Mouse (Mus musculus): ENCODE data around the gene Klhdc8b. TPM values are rescaled to one million over a fixed set of nuclear protein-coding genes. Genes with fewer than 3 reads are reported as not detected.

Klhdc8b gene
- polyA plus RNA-seq, 1 experiment from 2014 or later, result 63.4 TPM

DNA sequence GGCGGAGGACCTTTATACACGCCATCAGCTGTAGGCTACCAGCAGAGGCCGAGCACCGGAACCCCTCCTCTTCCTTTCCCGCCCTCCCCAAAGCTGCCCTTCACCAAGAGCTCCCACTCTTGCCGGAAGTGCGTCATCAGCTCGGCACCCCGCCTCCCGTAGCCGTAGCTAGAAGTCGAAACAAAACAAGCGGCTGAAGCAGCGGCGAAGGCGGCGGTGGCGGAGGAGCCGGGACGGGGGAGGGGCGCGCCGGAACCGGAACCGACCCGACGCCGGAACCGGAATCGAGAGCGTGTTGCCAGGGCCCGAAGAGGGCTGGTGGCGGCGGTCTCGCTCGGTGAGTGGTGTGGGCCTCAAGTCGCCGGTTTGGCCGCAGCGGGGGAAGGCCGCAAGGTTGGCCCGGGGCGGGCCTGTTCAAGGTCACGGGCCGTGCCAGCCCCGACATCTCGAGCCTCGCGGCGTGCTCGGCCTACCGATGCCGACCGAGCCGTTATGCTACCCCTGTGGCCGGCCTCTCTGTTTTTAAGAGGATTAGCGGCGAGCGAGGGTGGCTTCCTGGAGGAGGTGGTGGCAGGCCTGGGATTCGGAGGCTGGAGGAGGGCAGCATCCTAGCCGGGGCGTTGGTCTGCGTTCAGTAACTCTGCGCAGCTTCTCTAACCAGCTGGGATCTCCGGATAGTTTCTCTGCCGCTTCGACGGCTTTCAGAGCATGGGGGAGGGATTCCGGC lies 29.3 kb upstream of the Klhdc8b start, which contains the start of gene Usp19:
Gene Usp19 (plus strand): TSS at position 44 of the 727 bp plus-strand sequence.
- Histone ChIP-seq H3K9me3 (no peaks in the 10 kb centered on the region), H3K4me3 (peak within 1 kb of the TSS; percentile 88), H3K36me3 (peaks cover 73% of the 10 kb centered on the region), H3K27me3 (replicated peaks) (no peaks in the 10 kb centered on the region), H3K27ac (peak within 1 kb of the TSS; percentile 91), H3K4me2 (replicated peaks) (peak within 1 kb of the TSS; percentile 93), H3K9ac (peak within 1 kb of the TSS; percentile 92), H3K4me1 (peaks cover 23% of the 10 kb centered on the region)
- under 1% methylated on average over 69 of the region's 69 CpGs for WGBS
- ATAC-seq (ENCODE audit: low FRiP score, low read depth), result peak; percentile 95

DNA sequence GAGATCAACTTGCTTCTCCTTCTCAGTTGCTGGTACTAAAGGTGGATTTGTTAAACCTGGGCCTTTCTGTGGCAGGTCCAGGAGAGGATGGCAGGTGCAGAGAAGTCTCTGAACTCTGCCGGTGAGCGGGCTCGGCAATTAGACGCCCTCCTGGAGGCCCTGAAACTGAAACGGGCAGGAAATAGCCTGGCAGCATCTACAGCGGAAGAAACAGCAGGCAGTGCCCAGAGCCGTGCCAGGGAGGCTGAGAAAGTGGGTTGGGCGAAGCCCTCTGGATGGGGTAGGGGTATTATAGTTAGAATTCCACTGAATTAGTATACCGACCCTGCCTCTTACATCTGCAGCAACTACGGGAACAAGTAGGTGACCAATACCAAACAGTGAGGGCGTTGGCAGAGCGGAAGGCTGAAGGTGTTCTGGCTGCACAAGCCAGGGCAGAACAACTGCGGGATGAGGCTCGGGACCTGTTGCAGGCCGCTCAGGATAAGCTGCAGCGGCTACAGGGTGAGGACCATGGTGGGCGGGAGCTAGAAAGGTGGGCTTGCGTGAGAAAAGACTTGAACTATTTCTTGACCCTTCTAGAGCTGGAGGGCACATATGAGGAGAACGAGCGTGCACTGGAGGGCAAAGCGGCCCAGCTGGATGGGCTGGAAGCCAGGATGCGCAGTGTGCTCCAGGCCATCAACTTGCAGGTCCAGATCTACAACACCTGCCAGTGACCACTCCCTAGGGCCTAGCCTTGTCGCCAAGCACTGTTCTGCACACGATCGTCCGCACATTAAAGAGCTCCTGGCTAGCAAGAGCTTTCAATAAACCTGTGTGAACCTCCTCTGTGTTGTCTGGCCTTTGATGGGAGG lies 28.5 kb upstream of the Klhdc8b start:
- Histone ChIP-seq H3K27ac (peak overlapping the region; percentile 91), H3K9me3 (no peaks in the 10 kb centered on the region), H3K4me1 (peaks cover 23% of the 10 kb centered on the region), H3K4me3 (peak overlapping the region; percentile 88), H3K9ac (peak overlapping the region; percentile 92), H3K4me2 (replicated peaks) (peak overlapping the region; percentile 93), H3K27me3 (replicated peaks) (no peaks in the 10 kb centered on the region), H3K36me3 (peaks cover 74% of the 10 kb centered on the region)
- peak; percentile 72 for ATAC-seq (ENCODE audit: low FRiP score, low read depth)
- 70% methylated on average over 26 of the region's 26 CpGs for WGBS

DNA sequence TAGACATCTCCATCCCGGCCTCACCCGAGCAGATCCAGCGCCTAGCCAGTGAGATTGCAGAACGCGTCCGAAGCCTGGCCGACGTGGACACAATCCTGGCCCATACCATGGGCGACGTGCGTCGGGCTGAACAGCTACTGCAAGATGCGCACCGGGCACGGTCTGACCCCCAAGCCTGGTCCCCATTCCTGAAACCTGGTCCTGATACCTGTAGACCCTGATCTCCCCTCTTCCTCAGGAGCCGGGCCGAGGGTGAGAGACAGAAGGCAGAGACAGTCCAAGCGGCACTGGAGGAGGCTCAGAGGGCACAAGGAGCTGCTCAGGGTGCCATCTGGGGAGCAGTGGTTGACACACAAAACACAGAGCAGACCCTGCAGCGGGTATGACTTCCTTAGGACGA lies 27.8 kb upstream of the Klhdc8b start:
- Histone ChIP-seq H3K9ac (no peak overlapping the region), H3K36me3 (peaks cover 71% of the 10 kb centered on the region), H3K27me3 (replicated peaks) (no peaks in the 10 kb centered on the region), H3K4me1 (peaks cover 23% of the 10 kb centered on the region), H3K9me3 (no peaks in the 10 kb centered on the region), H3K4me3 (no peak overlapping the region), H3K4me2 (replicated peaks) (no peak overlapping the region), H3K27ac (no peak overlapping the region)
- WGBS, result 96% methylated on average over 20 of the region's 20 CpGs
- no peak for ATAC-seq (ENCODE audit: low FRiP score, low read depth)

DNA sequence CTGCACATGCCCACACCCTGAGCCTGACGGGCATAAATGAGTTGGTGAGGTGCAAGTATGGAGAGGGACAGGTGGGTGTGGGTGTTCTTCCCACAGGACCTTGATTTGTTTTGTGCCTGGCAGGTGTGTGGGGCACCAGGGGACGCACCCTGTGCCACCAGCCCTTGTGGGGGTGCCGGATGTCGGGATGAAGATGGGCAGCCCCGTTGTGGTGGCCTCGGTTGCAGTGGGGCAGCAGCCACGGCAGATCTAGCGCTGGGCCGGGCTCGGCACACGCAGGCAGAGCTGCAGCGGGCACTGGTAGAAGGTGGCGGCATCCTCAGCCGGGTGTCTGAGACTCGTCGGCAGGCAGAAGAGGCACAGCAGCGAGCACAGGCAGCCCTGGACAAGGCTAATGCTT lies 27.0 kb upstream of the Klhdc8b start:
- H3K4me2 ChIP-seq (replicated peaks), result no peak overlapping the region
- H3K27ac ChIP-seq, result no peak overlapping the region
- H3K4me3 ChIP-seq, result no peak overlapping the region
- H3K9me3 ChIP-seq, result no peaks in the 10 kb centered on the region
- no peak overlapping the region for H3K9ac ChIP-seq
- H3K4me1 ChIP-seq, result peaks cover 23% of the 10 kb centered on the region
- no peaks in the 10 kb centered on the region for H3K27me3 ChIP-seq (replicated peaks)
- 95% methylated on average over 17 of the region's 17 CpGs for WGBS
- no peak for ATAC-seq (ENCODE audit: low FRiP score, low read depth)
- H3K36me3 ChIP-seq, result peaks cover 67% of the 10 kb centered on the region

DNA sequence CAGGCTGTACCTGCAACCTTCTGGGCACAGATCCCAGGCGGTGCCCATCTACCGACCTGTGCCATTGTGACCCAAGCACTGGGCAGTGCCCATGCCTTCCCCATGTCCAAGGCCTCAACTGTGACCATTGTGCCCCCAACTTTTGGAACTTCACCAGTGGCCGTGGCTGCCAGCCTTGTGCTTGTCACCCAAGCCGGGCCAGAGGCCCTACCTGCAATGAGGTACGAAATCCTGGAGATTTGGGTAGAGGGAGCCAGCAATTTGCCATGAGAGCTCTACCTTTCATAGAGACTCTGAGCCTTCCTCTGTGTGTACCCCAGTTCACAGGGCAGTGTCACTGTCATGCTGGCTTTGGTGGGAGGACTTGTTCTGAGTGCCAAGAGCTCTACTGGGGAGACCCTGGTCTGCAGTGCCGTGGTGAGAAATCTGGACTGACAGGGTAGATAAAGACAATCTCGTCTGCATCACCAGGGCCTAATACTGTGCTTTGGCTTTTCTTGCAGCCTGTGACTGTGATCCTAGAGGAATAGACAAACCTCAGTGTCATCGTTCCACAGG lies 25.7 kb upstream of the Klhdc8b start:
- no peak overlapping the region for H3K4me3 ChIP-seq
- peaks cover 59% of the 10 kb centered on the region for H3K36me3 ChIP-seq
- no peak for ATAC-seq (ENCODE audit: low FRiP score, low read depth)
- no peaks in the 10 kb centered on the region for H3K9me3 ChIP-seq
- no peak overlapping the region for H3K9ac ChIP-seq
- H3K4me2 ChIP-seq (replicated peaks), result no peak overlapping the region
- peaks cover 18% of the 10 kb centered on the region for H3K4me1 ChIP-seq
- H3K27me3 ChIP-seq (replicated peaks), result no peaks in the 10 kb centered on the region
- H3K27ac ChIP-seq, result no peak overlapping the region
- WGBS, result 92% methylated on average over 8 of the region's 8 CpGs

DNA sequence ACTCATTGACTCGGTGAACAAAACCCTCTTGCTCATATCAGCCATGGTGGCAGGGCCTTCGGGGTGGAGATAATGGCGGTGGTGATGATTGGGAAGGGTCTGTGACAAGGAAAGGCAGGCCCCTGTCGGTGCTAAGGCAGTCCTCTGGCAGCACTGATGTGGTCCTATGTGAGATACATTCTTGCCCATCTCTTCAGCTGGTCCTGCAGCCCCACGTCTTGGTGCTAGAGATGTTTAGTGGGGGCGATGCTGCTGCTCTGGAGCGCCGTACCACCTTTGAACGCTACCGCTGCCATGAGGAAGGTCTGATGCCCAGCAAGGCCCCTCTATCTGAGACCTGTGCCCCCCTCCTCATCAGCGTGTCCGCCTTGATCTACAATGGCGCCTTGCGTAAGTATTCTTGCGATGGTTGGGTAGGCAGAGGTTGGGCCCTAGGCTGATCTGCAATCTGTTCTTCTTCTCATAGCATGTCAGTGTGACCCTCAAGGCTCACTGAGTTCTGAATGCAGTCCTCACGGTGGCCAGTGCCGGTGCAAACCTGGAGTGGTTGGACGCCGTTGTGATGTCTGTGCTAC lies 24.0 kb upstream of the Klhdc8b start:
- ATAC-seq (ENCODE audit: low FRiP score, low read depth), result no peak

DNA sequence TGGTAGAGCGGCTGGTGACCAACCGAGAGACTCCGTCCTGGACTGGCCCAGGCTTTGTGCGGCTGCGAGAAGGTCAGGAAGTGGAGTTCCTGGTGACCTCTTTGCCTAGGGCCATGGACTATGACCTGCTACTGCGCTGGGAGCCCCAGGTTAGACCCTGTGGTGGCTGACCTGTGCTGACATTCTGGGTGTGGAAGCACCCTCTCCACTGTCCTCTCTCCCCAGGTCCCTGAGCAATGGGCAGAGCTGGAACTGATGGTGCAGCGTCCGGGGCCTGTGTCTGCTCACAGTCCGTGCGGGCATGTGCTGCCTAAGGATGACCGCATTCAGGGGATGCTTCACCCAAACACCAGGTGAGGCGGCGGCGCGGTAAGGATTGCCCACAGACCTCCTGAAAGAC lies 22.6 kb upstream of the Klhdc8b start:
- Histone ChIP-seq H3K4me1 (peaks cover 11% of the 10 kb centered on the region), H3K27me3 (replicated peaks) (no peaks in the 10 kb centered on the region), H3K27ac (no peak overlapping the region), H3K4me2 (replicated peaks) (no peak overlapping the region), H3K9me3 (no peaks in the 10 kb centered on the region), H3K36me3 (peaks cover 58% of the 10 kb centered on the region), H3K9ac (no peak overlapping the region), H3K4me3 (no peak overlapping the region)
- no peak for ATAC-seq (ENCODE audit: low FRiP score, low read depth)
- WGBS, result 96% methylated on average over 15 of the region's 15 CpGs

More for the DNA sequence above, 24.0 kb upstream of the Klhdc8b start:
- WGBS, result 93% methylated on average over 19 of the region's 19 CpGs
- H3K4me1 ChIP-seq, result peaks cover 8% of the 10 kb centered on the region
- H3K4me3 ChIP-seq, result no peak overlapping the region
- H3K27me3 ChIP-seq (replicated peaks), result no peaks in the 10 kb centered on the region
- no peaks in the 10 kb centered on the region for H3K9me3 ChIP-seq
- H3K4me2 ChIP-seq (replicated peaks), result no peak overlapping the region
- H3K9ac ChIP-seq, result no peak overlapping the region
- peaks cover 65% of the 10 kb centered on the region for H3K36me3 ChIP-seq
- H3K27ac ChIP-seq, result no peak overlapping the region

DNA sequence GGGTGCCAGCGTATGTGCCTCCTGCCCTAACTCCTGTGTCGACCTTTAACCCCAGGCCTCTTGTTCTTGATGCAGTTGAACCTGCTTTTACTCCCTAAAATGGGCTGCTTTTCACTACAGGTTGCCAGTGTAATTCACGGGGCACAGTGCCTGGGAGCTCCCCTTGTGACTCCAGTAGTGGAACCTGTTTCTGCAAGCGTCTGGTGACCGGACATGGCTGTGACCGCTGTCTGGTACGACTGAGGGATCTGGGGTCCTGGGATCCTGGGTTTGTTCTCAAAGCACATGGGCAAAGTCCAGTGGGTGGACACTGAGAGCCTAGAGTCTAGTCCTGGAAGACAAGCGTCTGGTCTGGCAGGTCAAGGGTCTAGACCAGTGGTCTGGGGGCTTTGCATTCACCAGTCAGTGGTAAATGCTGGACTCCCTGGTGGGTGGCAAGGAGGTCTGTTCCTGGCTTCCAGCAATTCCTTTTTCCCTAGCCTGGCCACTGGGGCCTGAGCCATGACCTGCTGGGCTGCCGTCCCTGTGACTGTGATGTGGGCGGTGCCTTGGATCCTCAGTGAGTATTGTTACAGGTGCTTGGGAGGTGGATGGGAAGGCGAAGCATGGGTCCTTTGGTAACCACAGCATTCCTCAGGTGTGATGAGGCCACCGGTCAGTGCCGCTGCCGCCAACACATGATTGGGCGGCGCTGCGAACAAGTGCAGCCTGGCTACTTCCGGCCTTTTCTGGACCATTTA lies 21.8 kb upstream of the Klhdc8b start:
- no peak for ATAC-seq (ENCODE audit: low FRiP score, low read depth)
- H3K27me3 ChIP-seq (replicated peaks), result no peaks in the 10 kb centered on the region
- 92% methylated on average over 18 of the region's 18 CpGs for WGBS

DNA sequence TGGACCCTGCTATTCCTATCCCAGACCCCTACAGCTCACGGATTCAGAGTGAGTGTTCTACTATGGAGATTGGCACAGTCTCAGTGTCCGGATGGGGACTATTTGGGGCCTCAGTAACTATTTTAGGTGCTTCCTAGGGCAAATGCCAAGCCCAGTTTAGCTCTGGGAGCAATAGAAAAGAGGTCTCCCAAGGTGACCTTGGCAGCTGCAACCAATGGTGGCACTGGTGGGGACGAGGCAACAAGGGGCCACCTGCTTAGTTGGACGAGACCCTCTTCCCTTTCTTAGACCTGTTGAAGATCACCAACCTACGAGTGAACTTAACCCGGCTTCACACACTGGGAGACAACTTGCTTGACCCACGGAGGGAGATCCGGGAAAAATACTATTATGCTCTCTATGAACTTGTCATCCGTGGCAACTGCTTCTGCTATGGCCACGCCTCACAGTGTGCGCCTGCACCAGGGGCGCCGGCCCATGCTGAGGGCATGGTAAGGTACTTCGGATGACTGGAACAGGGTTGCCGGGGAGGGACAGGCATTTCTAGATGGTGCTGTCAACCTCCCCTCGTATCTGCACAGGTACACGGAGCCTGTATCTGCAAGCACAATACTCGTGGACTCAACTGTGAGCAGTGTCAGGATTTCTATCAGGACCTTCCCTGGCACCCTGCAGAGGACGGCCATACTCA lies 20.3 kb upstream of the Klhdc8b start:
- Histone ChIP-seq H3K27me3 (replicated peaks) (no peaks in the 10 kb centered on the region), H3K27ac (no peak overlapping the region), H3K4me1 (peaks cover 16% of the 10 kb centered on the region), H3K4me2 (replicated peaks) (no peak overlapping the region), H3K36me3 (peaks cover 35% of the 10 kb centered on the region), H3K9ac (no peak overlapping the region), H3K4me3 (no peak overlapping the region), H3K9me3 (no peaks in the 10 kb centered on the region)
- no peak for ATAC-seq (ENCODE audit: low FRiP score, low read depth)
- WGBS, result 90% methylated on average over 19 of the region's 19 CpGs

More for the DNA sequence above, 21.8 kb upstream of the Klhdc8b start:
- Histone ChIP-seq H3K36me3 (peaks cover 50% of the 10 kb centered on the region), H3K9ac (no peak overlapping the region), H3K4me3 (no peak overlapping the region), H3K27ac (no peak overlapping the region), H3K9me3 (no peaks in the 10 kb centered on the region), H3K4me2 (replicated peaks) (no peak overlapping the region), H3K4me1 (peaks cover 16% of the 10 kb centered on the region)

DNA sequence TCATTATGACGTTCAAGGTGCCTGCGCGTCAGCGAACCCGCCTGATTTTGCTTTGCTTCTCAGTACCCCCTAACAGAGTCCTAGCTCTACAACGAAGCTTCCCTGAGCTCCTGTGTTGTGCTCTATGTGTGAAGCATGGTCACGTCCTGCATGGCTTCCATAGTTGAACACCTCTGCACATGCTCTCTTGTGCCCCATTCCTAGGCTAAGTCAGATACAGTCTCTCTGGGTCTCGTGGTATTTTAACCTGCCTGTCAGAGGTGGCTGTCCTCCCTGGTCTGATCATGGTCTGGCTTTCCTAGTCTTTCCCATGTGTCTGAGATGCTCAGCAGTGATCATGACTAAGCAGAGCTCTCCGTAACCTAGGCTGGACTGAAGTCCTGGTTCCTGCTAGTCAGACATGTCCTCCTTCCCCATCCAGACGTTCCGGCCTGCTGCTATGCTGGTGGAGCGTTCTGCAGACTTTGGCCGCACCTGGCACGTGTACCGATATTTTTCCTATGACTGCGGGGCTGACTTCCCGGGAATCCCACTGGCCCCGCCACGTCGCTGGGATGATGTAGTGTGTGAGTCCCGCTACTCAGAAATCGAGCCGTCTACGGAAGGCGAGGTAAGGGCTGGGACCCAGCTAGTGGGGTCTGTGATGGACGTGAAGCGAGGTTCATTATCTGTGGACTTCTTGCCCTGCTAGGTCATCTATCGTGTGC lies 19.6 kb upstream of the Klhdc8b start:
- Histone ChIP-seq H3K4me3 (no peak overlapping the region), H3K27me3 (replicated peaks) (no peaks in the 10 kb centered on the region), H3K4me2 (replicated peaks) (peak overlapping the region; percentile 63), H3K4me1 (peaks cover 16% of the 10 kb centered on the region), H3K27ac (no peak overlapping the region), H3K9ac (no peak overlapping the region), H3K36me3 (peaks cover 28% of the 10 kb centered on the region), H3K9me3 (no peaks in the 10 kb centered on the region)
- no peak for ATAC-seq (ENCODE audit: low FRiP score, low read depth)
- 93% methylated on average over 28 of the region's 28 CpGs for WGBS
